Mouse (Mus musculus) frontal cortex, postnatal 10 days (tissue): Measurements from ENCODE around the gene Rasgrp4.
A peak's percentile ranks its signal among the peaks of the same experiment; 100 is the strongest.

Experiments
- DNase-seq, 2 experiments: peaks; one replicate each; pipeline ENCODE4 v3.0.0; 2022; ENCODE audit warnings: low spot score in 2 of 2, mixed read lengths in 1 of 2

Gene Rasgrp4

GRCm38 (mm10) chr7:29146625-29147367, 12.1 kb downstream of the Rasgrp4 start:
- no peak for DNase-seq

GRCm38 (mm10) chr7:29148771-29149170, 14.1 kb downstream of the Rasgrp4 start:
- no peak for DNase-seq

- no peak for DNase-seq
Observed at GRCm38 (mm10) chr7:29151486-29151885, 16.8 kb downstream of the Rasgrp4 start.

- no peak for DNase-seq
Observed at GRCm38 (mm10) chr7:29154018-29154720, 19.5 kb downstream of the Rasgrp4 start.

- DNase-seq, result peak; percentile 84 to 88
Observed at GRCm38 (mm10) chr7:29155196-29155837, 20.7 kb downstream of the Rasgrp4 start.

GRCm38 (mm10) chr7:29155838-29156782, 21.5 kb downstream of the Rasgrp4 start, which contains the start of gene Fam98c:
TSS of gene Fam98c (minus strand) at chr7:29156234.
- DNase-seq, result peak; percentile 77 to 83

GRCm38 (mm10) chr7:29158264-29158663, 23.6 kb downstream of the Rasgrp4 start:
- DNase-seq, result no peak

- DNase-seq, result no peak
Observed at GRCm38 (mm10) chr7:29162294-29162693, 27.6 kb downstream of the Rasgrp4 start.

- DNase-seq, result no peak
Observed at GRCm38 (mm10) chr7:29162750-29163525, 28.3 kb downstream of the Rasgrp4 start.

- no peak for DNase-seq
Observed at GRCm38 (mm10) chr7:29167656-29168055, 33.0 kb downstream of the Rasgrp4 start.

- no peak for DNase-seq
Observed at GRCm38 (mm10) chr7:29168121-29168695, 33.6 kb downstream of the Rasgrp4 start.

GRCm38 (mm10) chr7:29168791-29169230, 34.2 kb downstream of the Rasgrp4 start:
- DNase-seq, result peak; percentile 60 to 62

- DNase-seq, result peak; percentile 84 to 85
Observed at GRCm38 (mm10) chr7:29169231-29170065, 34.8 kb downstream of the Rasgrp4 start.

- DNase-seq, result peak; percentile 62 to 67
Observed at GRCm38 (mm10) chr7:29170066-29170754, 35.6 kb downstream of the Rasgrp4 start, which contains the start of the genes Ggn and Spred3. TSS of gene Ggn (plus strand) at chr7:29170210. TSS of gene Spred3 (minus strand) at chr7:29170411.

- DNase-seq, result no peak
Observed at GRCm38 (mm10) chr7:29170755-29171561, 36.3 kb downstream of the Rasgrp4 start.

- no peak for DNase-seq
Observed at GRCm38 (mm10) chr7:29171562-29172097, 37.0 kb downstream of the Rasgrp4 start.

GRCm38 (mm10) chr7:29172390-29173016, 37.9 kb downstream of the Rasgrp4 start:
- no peak for DNase-seq
